Mouse (Mus musculus) ES-E14 (cell line): Measurements from ENCODE around the gene 4933428G20Rik.

ENCODE experiments used
- CHD2 ChIP-seq: IDR thresholded peaks from 2 replicates; pipeline ENCODE4 v1.6.1; 2014; ENCODE audit warnings: mild to moderate bottlenecking, low read depth, low read length, inconsistent platforms
- HCFC1 ChIP-seq: IDR thresholded peaks from 2 replicates; pipeline ENCODE4 v1.6.1; 2012; ENCODE audit warnings: low read length, inconsistent platforms, borderline replicate concordance; ENCODE audit not compliant: insufficient read depth
- ZNF384 ChIP-seq: IDR thresholded peaks from 2 replicates; pipeline ENCODE4 v1.6.1; 2012; ENCODE audit warnings: low read depth, low read length, inconsistent platforms

DNA sequence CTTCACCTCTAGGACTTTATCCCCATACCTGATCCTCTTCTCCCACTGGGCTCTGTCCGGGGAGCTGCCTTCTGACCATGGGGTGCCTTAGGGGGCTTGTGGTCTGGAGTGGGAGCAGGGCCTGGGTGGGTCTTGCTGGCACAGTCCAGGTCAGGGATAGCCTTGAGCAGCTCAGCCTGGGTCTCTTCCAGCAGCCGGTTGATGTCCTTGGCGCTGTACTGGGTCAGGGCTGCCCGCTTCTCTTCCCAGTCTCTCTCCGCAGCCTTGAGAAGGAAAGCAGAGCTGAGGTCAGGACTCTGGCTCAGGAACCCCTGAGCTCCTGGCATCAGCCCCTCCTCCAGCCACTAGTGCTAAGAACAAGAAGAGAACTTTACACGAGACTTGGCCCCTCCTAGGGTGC, 25.2 kb upstream of the 4933428G20Rik start:
- TF ChIP-seq HCFC1: no peak
- TF ChIP-seq CHD2: no peak
- no peak for TF ChIP-seq ZNF384
